Mouse (Mus musculus) ES-CJ7 (cell line): Measurements from ENCODE around the gene Lhx4.

ENCODE experiments used
- DNase-seq: peaks from one replicate; pipeline ENCODE4 v3.0.0; 2011; ENCODE audit warnings: low read depth, low spot score

The Lhx4 gene

GRCm38 (mm10) chr1:155751484-155752255 lies at the start of gene Lhx4:
Gene Lhx4 (minus strand): TSS chr1:155751684.
- DNase-seq = no peak

- no peak for DNase-seq
These were observed 46.5 kb upstream of the Lhx4 start for GRCm38 (mm10) chr1:155798000-155798399.

GRCm38 (mm10) chr1:155797425-155797824 lies 45.9 kb upstream of the Lhx4 start:
- no peak for DNase-seq

- DNase-seq = no peak
These were observed 45.4 kb upstream of the Lhx4 start for GRCm38 (mm10) chr1:155796757-155797405.

GRCm38 (mm10) chr1:155795791-155796233 lies 44.3 kb upstream of the Lhx4 start:
- no peak for DNase-seq

- DNase-seq = no peak
These were observed 43.4 kb upstream of the Lhx4 start for GRCm38 (mm10) chr1:155794855-155795254.

GRCm38 (mm10) chr1:155791919-155792318 lies 40.4 kb upstream of the Lhx4 start:
- DNase-seq = peak; percentile 37

GRCm38 (mm10) chr1:155790111-155790974 lies 38.9 kb upstream of the Lhx4 start:
- DNase-seq = no peak

GRCm38 (mm10) chr1:155785886-155786285 lies 34.4 kb upstream of the Lhx4 start:
- DNase-seq = no peak

- DNase-seq = peak; percentile 46
These were observed 33.1 kb upstream of the Lhx4 start for GRCm38 (mm10) chr1:155784343-155785205.

- DNase-seq = no peak
These were observed 30.9 kb upstream of the Lhx4 start for GRCm38 (mm10) chr1:155782382-155782781.

GRCm38 (mm10) chr1:155777641-155778625 lies 26.4 kb upstream of the Lhx4 start:
- DNase-seq = no peak

GRCm38 (mm10) chr1:155759167-155759566 lies 7.7 kb upstream of the Lhx4 start:
- DNase-seq = no peak

GRCm38 (mm10) chr1:155758711-155759110 lies 7.2 kb upstream of the Lhx4 start:
- no peak for DNase-seq

- no peak for DNase-seq
These were observed 6.1 kb upstream of the Lhx4 start for GRCm38 (mm10) chr1:155757621-155758020.

GRCm38 (mm10) chr1:155753411-155753810 lies 1.9 kb upstream of the Lhx4 start:
- DNase-seq = no peak

- no peak for DNase-seq
These were observed 836 bp downstream of the Lhx4 start for GRCm38 (mm10) chr1:155750517-155751178.

- DNase-seq = no peak
These were observed 3.6 kb downstream of the Lhx4 start for GRCm38 (mm10) chr1:155747911-155748310.

- no peak for DNase-seq
These were observed 4.5 kb downstream of the Lhx4 start for GRCm38 (mm10) chr1:155747011-155747410.
